28 mouse cellular contexts compared by ENCODE assay signal in genomic region chr7:127751619-127752018, GRCm38 (mm10). TPM values are rescaled to one million over a fixed set of nuclear protein-coding genes. Genes with fewer than 3 reads are reported as not detected.
DNase-seq lines count a peak whose midpoint lies in the region; ATAC-seq and TF ChIP-seq lines count a peak whose summit lies in the region.
"Had no signal": no experiment of that assay in that cellular context is flagged by ENCODE, and none has a peak within 500 bp of the region (broad histone marks: within the 10 kb centered on the region; RNA-seq: fewer than 3 reads in every experiment).

No protein-coding gene starts in this region.

- H3K4me2 ChIP-seq in embryonic facial prominence, embryonic 13.5 days, result no peak overlapping the region
- no peak overlapping the region for H3K4me2 ChIP-seq in limb, embryonic 13.5 days (replicated peaks)
- H3K4me2 ChIP-seq in embryonic facial prominence, embryonic 14.5 days (ENCODE audit: low read depth, low read length), result no peak overlapping the region
- H3K4me2 ChIP-seq: embryonic facial prominence, embryonic 12.5 days; forebrain, embryonic 13.5 days; heart, embryonic 13.5 days; hindbrain, embryonic 12.5 days; intestine, embryonic 15.5 days had no signal

- H3K36me3 ChIP-seq in embryonic facial prominence, embryonic 13.5 days, result peaks cover 88% of the 10 kb centered on the region
- H3K36me3 ChIP-seq in embryonic facial prominence, embryonic 10.5 days (replicated peaks), result peaks cover 92% of the 10 kb centered on the region
- peaks cover 88% of the 10 kb centered on the region for H3K36me3 ChIP-seq in limb, embryonic 13.5 days
- H3K36me3 ChIP-seq in limb, embryonic 10.5 days, result peaks cover 94% of the 10 kb centered on the region
- peaks cover 85% of the 10 kb centered on the region for H3K36me3 ChIP-seq in E14TG2a.4 (ENCODE audit: insufficient read depth, low read length)
- peaks cover 86% of the 10 kb centered on the region for H3K36me3 ChIP-seq in embryonic facial prominence, embryonic 14.5 days (ENCODE audit: control insufficient read depth, insufficient read depth, low read length)

- DNase-seq in embryonic facial prominence, embryonic 10.5 days (ENCODE audit: low spot score), result no peak
- DNase-seq in limb, embryonic 10.5 days (ENCODE audit: low spot score), result no peak
- no peak for DNase-seq in embryonic facial prominence, embryonic 14.5 days (ENCODE audit: low spot score)
- no peak for DNase-seq in adrenal gland, postnatal 14 days
- no peak for DNase-seq in left cerebral cortex, adult 11 months (ENCODE audit: low spot score)
- DNase-seq: adrenal gland, adult 8-10 months; adrenal gland, postnatal 36 days; cerebellum, adult 18-20 months; cerebellum, adult 9-10 months; cerebellum, postnatal 14 days; gastrocnemius, postnatal 10 days; gastrocnemius, postnatal 36 days; heart, postnatal 14 days had no signal

- ATAC-seq in embryonic facial prominence, embryonic 13.5 days (ENCODE audit: insufficient number of reproducible peaks, insufficient read depth, low FRiP score, low TSS enrichment, low read depth), result no peak
- no peak for ATAC-seq in limb, embryonic 13.5 days (ENCODE audit: low FRiP score, low read depth)
- no peak for ATAC-seq in embryonic facial prominence, embryonic 14.5 days (ENCODE audit: low read depth)
- ATAC-seq: activated CD4-positive, CD25-positive, alpha-beta regulatory T cell, adult 4 months; forebrain, embryonic 13.5 days; forebrain, embryonic 16.5 days; hindbrain, embryonic 16.5 days; intestine, embryonic 15.5 days had no signal

- WGBS in embryonic facial prominence, embryonic 13.5 days, result 93% methylated on average over 5 of the region's 5 CpGs
- 94% methylated on average over 5 of the region's 5 CpGs for WGBS in embryonic facial prominence, embryonic 10.5 days
- WGBS in limb, embryonic 13.5 days, result 93% methylated on average over 5 of the region's 5 CpGs
- 96% methylated on average over 5 of the region's 5 CpGs for WGBS in limb, embryonic 10.5 days
- WGBS in embryonic facial prominence, embryonic 14.5 days, result 91% methylated on average over 5 of the region's 5 CpGs

- no peak for TF ChIP-seq CTCF in E14TG2a.4 (conservative IDR thresholded peaks at IDR 0.05; ENCODE audit: low read length)

- H3K9ac ChIP-seq in embryonic facial prominence, embryonic 13.5 days, result 0 out of 2 replicates have a peak overlapping the region, but pooled peaks have one; percentile 16
- H3K9ac ChIP-seq in limb, embryonic 13.5 days, result 0 out of 2 replicates have a peak overlapping the region, but pooled peaks have one; percentile 48
- 0 out of 2 replicates have a peak overlapping the region, but pooled peaks have one; percentile 19 for H3K9ac ChIP-seq in embryonic facial prominence, embryonic 14.5 days (ENCODE audit: low read depth, low read length)
- H3K9ac ChIP-seq: heart, embryonic 13.5 days; intestine, embryonic 15.5 days had no signal

- H3K4me1 ChIP-seq in embryonic facial prominence, embryonic 13.5 days, result peaks cover 45% of the 10 kb centered on the region
- H3K4me1 ChIP-seq in embryonic facial prominence, embryonic 10.5 days, result peaks cover 42% of the 10 kb centered on the region
- H3K4me1 ChIP-seq in limb, embryonic 13.5 days, result peaks cover 39% of the 10 kb centered on the region
- peaks cover 43% of the 10 kb centered on the region for H3K4me1 ChIP-seq in limb, embryonic 10.5 days
- H3K4me1 ChIP-seq in E14TG2a.4 (replicated peaks; ENCODE audit: low read depth, low read length), result peaks cover 93% of the 10 kb centered on the region
- peaks cover 8% of the 10 kb centered on the region; the same call in 1 of the 2 replicates for H3K4me1 ChIP-seq in embryonic facial prominence, embryonic 14.5 days (ENCODE audit: control insufficient read depth, insufficient read depth, low read length)

- H3K4me3 ChIP-seq in embryonic facial prominence, embryonic 13.5 days, result no peak overlapping the region; the same call in 1 of the 2 replicates
- no peak overlapping the region for H3K4me3 ChIP-seq in embryonic facial prominence, embryonic 10.5 days
- no peak overlapping the region for H3K4me3 ChIP-seq in limb, embryonic 13.5 days
- no peak overlapping the region for H3K4me3 ChIP-seq in limb, embryonic 10.5 days
- H3K4me3 ChIP-seq in E14TG2a.4 (replicated peaks; ENCODE audit: low read length), result peak overlapping the region; percentile 62
- no peak overlapping the region for H3K4me3 ChIP-seq in embryonic facial prominence, embryonic 14.5 days (ENCODE audit: low read depth, low read length)
- H3K4me3 ChIP-seq: embryonic facial prominence, embryonic 12.5 days; forebrain, embryonic 10.5 days; forebrain, embryonic 13.5 days; heart, embryonic 13.5 days; hindbrain, embryonic 12.5 days; intestine, embryonic 15.5 days had no signal

- no peaks in the 10 kb centered on the region for H3K9me3 ChIP-seq in embryonic facial prominence, embryonic 13.5 days
- H3K9me3 ChIP-seq in embryonic facial prominence, embryonic 10.5 days, result no peaks in the 10 kb centered on the region
- no peaks in the 10 kb centered on the region for H3K9me3 ChIP-seq in limb, embryonic 13.5 days
- no peaks in the 10 kb centered on the region for H3K9me3 ChIP-seq in limb, embryonic 10.5 days (replicated peaks)
- H3K9me3 ChIP-seq in E14TG2a.4 (ENCODE audit: low read length), result no peaks in the 10 kb centered on the region
- H3K9me3 ChIP-seq in embryonic facial prominence, embryonic 14.5 days (ENCODE audit: control insufficient read depth, low read length), result no peaks in the 10 kb centered on the region
- H3K9me3 ChIP-seq: embryonic facial prominence, embryonic 12.5 days; forebrain, embryonic 10.5 days; forebrain, embryonic 13.5 days; heart, embryonic 13.5 days; hindbrain, embryonic 12.5 days; intestine, embryonic 15.5 days had no signal

- no peak overlapping the region for H3K27ac ChIP-seq in embryonic facial prominence, embryonic 13.5 days
- H3K27ac ChIP-seq in embryonic facial prominence, embryonic 10.5 days (replicated peaks), result no peak overlapping the region
- H3K27ac ChIP-seq in limb, embryonic 13.5 days, result no peak overlapping the region
- no peak overlapping the region for H3K27ac ChIP-seq in limb, embryonic 10.5 days
- no peak overlapping the region for H3K27ac ChIP-seq in embryonic facial prominence, embryonic 14.5 days (replicated peaks; ENCODE audit: low read depth, low read length)
- H3K27ac ChIP-seq: embryonic facial prominence, embryonic 12.5 days; forebrain, embryonic 10.5 days; forebrain, embryonic 13.5 days; heart, embryonic 13.5 days; hindbrain, embryonic 12.5 days; intestine, embryonic 15.5 days had no signal

- H3K27me3 ChIP-seq in embryonic facial prominence, embryonic 13.5 days, result no peaks in the 10 kb centered on the region
- no peaks in the 10 kb centered on the region for H3K27me3 ChIP-seq in embryonic facial prominence, embryonic 10.5 days (replicated peaks; ENCODE audit: low read depth, poor library complexity, severe bottlenecking)
- no peaks in the 10 kb centered on the region for H3K27me3 ChIP-seq in limb, embryonic 13.5 days
- H3K27me3 ChIP-seq in limb, embryonic 10.5 days (ENCODE audit: low read depth, poor library complexity, severe bottlenecking), result no peaks in the 10 kb centered on the region
- H3K27me3 ChIP-seq in E14TG2a.4 (ENCODE audit: insufficient read depth, low read length), result no peaks in the 10 kb centered on the region
- H3K27me3 ChIP-seq in embryonic facial prominence, embryonic 14.5 days (replicated peaks; ENCODE audit: control insufficient read depth, insufficient read depth, low read length), result no peaks in the 10 kb centered on the region
- H3K27me3 ChIP-seq: embryonic facial prominence, embryonic 12.5 days; forebrain, embryonic 13.5 days; hindbrain, embryonic 12.5 days; intestine, embryonic 15.5 days had no signal

RNA-seq across cellular contexts. Expression of gene Fbxl19, which starts 7.3 kb away (rescaled TPM):
- polyA plus RNA-seq in embryonic facial prominence, embryonic 13.5 days (2015; fragmentation: Nextera tagmentation; extraction: Ambion mirVana), result 7.5 and 8.7 TPM in 2 replicates
- polyA plus RNA-seq in embryonic facial prominence, embryonic 10.5 days (2016; fragmentation: Nextera tagmentation; extraction: Ambion mirVana), result 8.9 and 9.0 TPM in 2 replicates
- 6.7 TPM in 2 replicates for polyA plus RNA-seq in limb, embryonic 13.5 days (2015; fragmentation: Nextera tagmentation; extraction: Ambion mirVana)
- polyA plus RNA-seq in limb, embryonic 10.5 days (2016; fragmentation: Nextera tagmentation; extraction: Ambion mirVana), result 9.4 and 10.8 TPM in 2 replicates
- polyA plus RNA-seq in embryonic facial prominence, embryonic 14.5 days (2014; fragmentation: Nextera tagmentation; extraction: Ambion mirVana), result 3.0 and 3.8 TPM in 2 replicates
- total RNA-seq in adrenal gland, postnatal 14 days (2021), result 12.8 and 14.5 TPM in 2 replicates

RNA-seq across cellular contexts. Expression of gene Orai3, which starts 18.0 kb away (rescaled TPM):
- polyA plus RNA-seq in embryonic facial prominence, embryonic 13.5 days (2015; fragmentation: Nextera tagmentation; extraction: Ambion mirVana), result 16.4 and 19.0 TPM in 2 replicates
- 12.9 and 13.6 TPM in 2 replicates for polyA plus RNA-seq in embryonic facial prominence, embryonic 10.5 days (2016; fragmentation: Nextera tagmentation; extraction: Ambion mirVana)
- 20.1 and 20.8 TPM in 2 replicates for polyA plus RNA-seq in limb, embryonic 13.5 days (2015; fragmentation: Nextera tagmentation; extraction: Ambion mirVana)
- 15.2 and 16.0 TPM in 2 replicates for polyA plus RNA-seq in limb, embryonic 10.5 days (2016; fragmentation: Nextera tagmentation; extraction: Ambion mirVana)
- polyA plus RNA-seq in embryonic facial prominence, embryonic 14.5 days (2014; fragmentation: Nextera tagmentation; extraction: Ambion mirVana), result 10.4 and 11.9 TPM in 2 replicates
- 28.1 and 28.3 TPM in 2 replicates for total RNA-seq in adrenal gland, postnatal 14 days (2021)

RNA-seq across cellular contexts. Expression of gene Ctf2, which starts 19.7 kb away (rescaled TPM):
- 0.60 and 0.69 TPM in 2 replicates for polyA plus RNA-seq in embryonic facial prominence, embryonic 13.5 days (2015; fragmentation: Nextera tagmentation; extraction: Ambion mirVana)
- polyA plus RNA-seq in embryonic facial prominence, embryonic 10.5 days (2016; fragmentation: Nextera tagmentation; extraction: Ambion mirVana), result 0.19 TPM in 2 replicates
- 0.46 and 0.50 TPM in 2 replicates for polyA plus RNA-seq in limb, embryonic 13.5 days (2015; fragmentation: Nextera tagmentation; extraction: Ambion mirVana)
- 0.28 and 0.73 TPM in 2 replicates for polyA plus RNA-seq in limb, embryonic 10.5 days (2016; fragmentation: Nextera tagmentation; extraction: Ambion mirVana)
- 0.14 and 0.35 TPM in 2 replicates for polyA plus RNA-seq in embryonic facial prominence, embryonic 14.5 days (2014; fragmentation: Nextera tagmentation; extraction: Ambion mirVana)
- not detected in 2 replicates for total RNA-seq in adrenal gland, postnatal 14 days (2021)
- total RNA-seq: adrenal gland, adult 8-10 months; adrenal gland, postnatal 36 days; gastrocnemius, adult 18-20 months; gastrocnemius, postnatal 10 days; gastrocnemius, postnatal 36 days; heart, postnatal 14 days; hematopoietic stem cell, adult 5-6 weeks had no signal
- polyA plus RNA-seq: activated CD4-positive, CD25-positive, alpha-beta regulatory T cell, adult 4 months; heart, embryonic 13.5 days; hindbrain, embryonic 12.5 days had no signal

RNA-seq across cellular contexts. Expression of gene Setd1a, which starts 24.9 kb away (rescaled TPM):
- polyA plus RNA-seq in embryonic facial prominence, embryonic 13.5 days (2015; fragmentation: Nextera tagmentation; extraction: Ambion mirVana), result 27.0 and 33.2 TPM in 2 replicates
- polyA plus RNA-seq in embryonic facial prominence, embryonic 10.5 days (2016; fragmentation: Nextera tagmentation; extraction: Ambion mirVana), result 14.7 and 15.2 TPM in 2 replicates
- 28.1 and 30.8 TPM in 2 replicates for polyA plus RNA-seq in limb, embryonic 13.5 days (2015; fragmentation: Nextera tagmentation; extraction: Ambion mirVana)
- polyA plus RNA-seq in limb, embryonic 10.5 days (2016; fragmentation: Nextera tagmentation; extraction: Ambion mirVana), result 21.9 and 24.2 TPM in 2 replicates
- 23.0 and 24.1 TPM in 2 replicates for polyA plus RNA-seq in embryonic facial prominence, embryonic 14.5 days (2014; fragmentation: Nextera tagmentation; extraction: Ambion mirVana)
- 37.7 and 46.2 TPM in 2 replicates for total RNA-seq in adrenal gland, postnatal 14 days (2021)

RNA-seq across cellular contexts. Expression of gene Gm49388, which starts 33.8 kb away (rescaled TPM):
- not detected in 2 replicates for polyA plus RNA-seq in embryonic facial prominence, embryonic 13.5 days (2015; fragmentation: Nextera tagmentation; extraction: Ambion mirVana)
- polyA plus RNA-seq in embryonic facial prominence, embryonic 10.5 days (2016; fragmentation: Nextera tagmentation; extraction: Ambion mirVana), result not detected in 2 replicates
- polyA plus RNA-seq in limb, embryonic 13.5 days (2015; fragmentation: Nextera tagmentation; extraction: Ambion mirVana), result not detected in 2 replicates
- polyA plus RNA-seq in limb, embryonic 10.5 days (2016; fragmentation: Nextera tagmentation; extraction: Ambion mirVana), result not detected in 2 replicates
- polyA plus RNA-seq in embryonic facial prominence, embryonic 14.5 days (2014; fragmentation: Nextera tagmentation; extraction: Ambion mirVana), result 0.43 TPM in 1 of 2 replicates, not detected in the other
- total RNA-seq in adrenal gland, postnatal 14 days (2021), result 0.38 and 0.44 TPM in 2 replicates
- total RNA-seq: hematopoietic stem cell, adult 5-6 weeks had no signal
- polyA plus RNA-seq: activated CD4-positive, CD25-positive, alpha-beta regulatory T cell, adult 4 months; embryonic facial prominence, embryonic 12.5 days; forebrain, embryonic 10.5 days; forebrain, embryonic 13.5 days; forebrain, embryonic 16.5 days; heart, embryonic 13.5 days; heart, embryonic 16.5 days; hindbrain, embryonic 12.5 days; hindbrain, embryonic 16.5 days; intestine, embryonic 15.5 days had no signal
